ENCODE assay signal across 9 mouse cellular contexts in the genomic region with DNA sequence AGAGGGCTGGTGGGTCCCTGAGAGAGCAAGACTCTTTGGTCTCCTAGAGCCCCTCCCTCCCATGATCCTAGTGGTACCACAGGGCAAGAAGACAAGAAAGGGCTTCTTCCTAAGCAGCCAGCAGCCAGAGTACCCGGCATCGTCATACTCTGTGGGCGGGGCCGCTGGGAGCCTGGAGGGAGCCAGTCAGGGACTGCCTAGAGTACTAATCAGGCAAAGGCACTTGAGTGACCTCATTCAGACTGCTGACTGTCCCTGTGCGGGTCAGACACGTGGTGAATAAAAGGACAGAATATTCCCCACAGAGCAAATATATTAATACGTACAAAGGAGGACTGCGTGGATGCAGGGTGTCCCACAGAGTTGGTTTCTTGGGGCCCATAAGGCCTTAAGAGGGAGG. TPM values are rescaled to one million over a fixed set of nuclear protein-coding genes. Genes with fewer than 3 reads are reported as not detected.
A peak's percentile ranks its signal among the peaks of the same experiment; 100 is the strongest.
DNase-seq lines count a peak whose midpoint lies in the region; ATAC-seq and TF ChIP-seq lines count a peak whose summit lies in the region.
"Had no signal": no experiment of that assay in that cellular context is flagged by ENCODE, and none has a peak within 500 bp of the region (broad histone marks: within the 10 kb centered on the region; RNA-seq: fewer than 3 reads in every experiment).

No protein-coding gene starts in this region.

- peaks cover 19% of the 10 kb centered on the region for H3K36me3 ChIP-seq in forebrain, embryonic 11.5 days (ENCODE audit: control insufficient read depth, insufficient read depth, low read length)
- H3K36me3 ChIP-seq in forebrain, embryonic 10.5 days (replicated peaks): peaks cover 83% of the 10 kb centered on the region
- H3K36me3 ChIP-seq in neural tube, embryonic 12.5 days: peaks cover 73% of the 10 kb centered on the region

- H3K4me1 ChIP-seq in forebrain, embryonic 11.5 days (replicated peaks; ENCODE audit: control insufficient read depth, insufficient read depth, low read length): no peaks in the 10 kb centered on the region
- H3K4me1 ChIP-seq in forebrain, embryonic 10.5 days: 0 out of 2 replicates have a peak, but pooled peaks cover 2% of the 10 kb centered on the region
- no peaks in the 10 kb centered on the region for H3K4me1 ChIP-seq in neural tube, embryonic 12.5 days
- peaks cover 47% of the 10 kb centered on the region for H3K4me1 ChIP-seq in olfactory bulb, adult 2 months (ENCODE audit: control insufficient read depth, insufficient read depth, low read length)

- H3K4me2 ChIP-seq in forebrain, embryonic 11.5 days (ENCODE audit: low read depth, low read length, severe bottlenecking): no peak overlapping the region
- H3K4me2 ChIP-seq in neural tube, embryonic 12.5 days (replicated peaks): no peak overlapping the region

- no peak for DNase-seq in forebrain, embryonic 11.5 days (ENCODE audit: low spot score)
- no peak for DNase-seq in forebrain, embryonic 10.5 days (ENCODE audit: extremely low spot score, low spot score)
- no peak for DNase-seq in neural tube, embryonic 10.5 days (ENCODE audit: extremely low spot score, low spot score)
- DNase-seq in heart, postnatal 36 days: peak; percentile 68 to 72
- no peak for DNase-seq in thymus, postnatal 36 days
- no peak for DNase-seq in spleen, postnatal 4 days (ENCODE audit: low spot score in 2 of 2)

- ATAC-seq in forebrain, embryonic 11.5 days (replicated peaks; ENCODE audit: low FRiP score): 0 out of 2 replicates have a peak, but pooled peaks have one; percentile 39
- 0 out of 2 replicates have a peak, but pooled peaks have one; percentile 61 for ATAC-seq in neural tube, embryonic 12.5 days (ENCODE audit: low FRiP score, low read depth)

- no peak overlapping the region for H3K4me3 ChIP-seq in forebrain, embryonic 11.5 days (ENCODE audit: low read depth, low read length)
- no peak overlapping the region for H3K4me3 ChIP-seq in forebrain, embryonic 10.5 days
- H3K4me3 ChIP-seq in neural tube, embryonic 12.5 days: no peak overlapping the region
- no peak overlapping the region for H3K4me3 ChIP-seq in olfactory bulb, adult 2 months (ENCODE audit: insufficient read depth, low read depth, low read length)

- no peaks in the 10 kb centered on the region for H3K9me3 ChIP-seq in forebrain, embryonic 11.5 days (ENCODE audit: control insufficient read depth, low read length)
- H3K9me3 ChIP-seq in forebrain, embryonic 10.5 days: no peaks in the 10 kb centered on the region
- no peaks in the 10 kb centered on the region for H3K9me3 ChIP-seq in neural tube, embryonic 12.5 days

- whole genome bisulfite sequencing in forebrain, embryonic 11.5 days: 67% methylated on average over 8 of the region's 8 CpGs
- WGBS in forebrain, embryonic 10.5 days: 62% methylated on average over 8 of the region's 8 CpGs
- WGBS in neural tube, embryonic 12.5 days: 51% methylated on average over 8 of the region's 8 CpGs
- 40% methylated on average over 8 of the region's 8 CpGs for WGBS in olfactory bulb, adult 2 months

- no peak overlapping the region for H3K27ac ChIP-seq in forebrain, embryonic 11.5 days (ENCODE audit: low read depth, low read length)
- no peak overlapping the region for H3K27ac ChIP-seq in forebrain, embryonic 10.5 days
- H3K27ac ChIP-seq in neural tube, embryonic 12.5 days: no peak overlapping the region
- peak overlapping the region; percentile 15 for H3K27ac ChIP-seq in olfactory bulb, adult 2 months (ENCODE audit: insufficient read depth, low read depth, low read length)

- intact Hi-C loops in heart, postnatal 36 days (cut with DNase I): loop anchor here (5.0 kb wide), 1 partner anchor 78 kb away; a partner anchor contains a TSS

- H3K27me3 ChIP-seq in forebrain, embryonic 11.5 days (ENCODE audit: control insufficient read depth, insufficient read depth, low read length): no peaks in the 10 kb centered on the region
- no peaks in the 10 kb centered on the region for H3K27me3 ChIP-seq in forebrain, embryonic 10.5 days (ENCODE audit: poor library complexity, severe bottlenecking)
- H3K27me3 ChIP-seq in neural tube, embryonic 12.5 days (replicated peaks): no peaks in the 10 kb centered on the region
- H3K27me3 ChIP-seq: CH12.LX had no signal

- TF ChIP-seq POLR2A in olfactory bulb, adult 2 months (IDR thresholded peaks at IDR 0.05; ENCODE audit: insufficient read depth, low read depth, low read length): no peak

- TF ChIP-seq CTCF in olfactory bulb, adult 2 months (IDR thresholded peaks at IDR 0.05; ENCODE audit: insufficient read depth, low read depth, low read length): no peak

- no peak overlapping the region for H3K9ac ChIP-seq in forebrain, embryonic 11.5 days (ENCODE audit: low read length)
- H3K9ac ChIP-seq in neural tube, embryonic 12.5 days: no peak overlapping the region

RNA-seq across cellular contexts. Expression of a gene that starts 14.1 kb away (rescaled TPM):
- polyA plus RNA-seq in forebrain, embryonic 11.5 days (2014; fragmentation: Nextera tagmentation; extraction: Ambion mirVana): 61.1 and 63.3 TPM in 2 replicates
- 77.9 and 78.0 TPM in 2 replicates for polyA plus RNA-seq in forebrain, embryonic 10.5 days (2016; fragmentation: Nextera tagmentation; extraction: Ambion mirVana)
- polyA plus RNA-seq in neural tube, embryonic 12.5 days (2016; fragmentation: Nextera tagmentation; extraction: Ambion mirVana): 112 and 118 TPM in 2 replicates
- total RNA-seq in heart, postnatal 36 days (2021): 100 to 1,000 TPM; 208 to 243 TPM
- polyA plus RNA-seq in olfactory bulb, adult 2 months (2012; ENCODE audit: insufficient read depth, insufficient read length, low replicate concordance, missing spikeins): 357 TPM in 1 of 2 replicates, not detected in the other

RNA-seq across cellular contexts. Expression of a gene that starts 22.5 kb away (rescaled TPM):
- polyA plus RNA-seq in forebrain, embryonic 11.5 days (2014; fragmentation: Nextera tagmentation; extraction: Ambion mirVana): 38.2 and 40.2 TPM in 2 replicates
- 33.8 and 37.2 TPM in 2 replicates for polyA plus RNA-seq in forebrain, embryonic 10.5 days (2016; fragmentation: Nextera tagmentation; extraction: Ambion mirVana)
- 36.1 and 36.3 TPM in 2 replicates for polyA plus RNA-seq in neural tube, embryonic 12.5 days (2016; fragmentation: Nextera tagmentation; extraction: Ambion mirVana)
- total RNA-seq in heart, postnatal 36 days (2021): 10 to 100 TPM; 21.1 to 21.4 TPM
- polyA plus RNA-seq in olfactory bulb, adult 2 months (2012; ENCODE audit: insufficient read depth, insufficient read length, low replicate concordance, missing spikeins): not detected in 2 replicates

RNA-seq across cellular contexts. Expression of a gene that starts 31.3 kb away (rescaled TPM):
- 0.96 and 1.8 TPM in 2 replicates for polyA plus RNA-seq in forebrain, embryonic 11.5 days (2014; fragmentation: Nextera tagmentation; extraction: Ambion mirVana)
- 1.00 and 1.2 TPM in 2 replicates for polyA plus RNA-seq in forebrain, embryonic 10.5 days (2016; fragmentation: Nextera tagmentation; extraction: Ambion mirVana)
- 1.0 and 1.7 TPM in 2 replicates for polyA plus RNA-seq in neural tube, embryonic 12.5 days (2016; fragmentation: Nextera tagmentation; extraction: Ambion mirVana)
- total RNA-seq in heart, postnatal 36 days (2021): 1 to 10 TPM; 1.4 to 1.5 TPM
- polyA plus RNA-seq in olfactory bulb, adult 2 months (2012; ENCODE audit: insufficient read depth, insufficient read length, low replicate concordance, missing spikeins): not detected in 2 replicates

RNA-seq across cellular contexts. Expression of a gene that starts 35.0 kb away (rescaled TPM):
- 0.05 and 0.19 TPM in 2 replicates for polyA plus RNA-seq in forebrain, embryonic 11.5 days (2014; fragmentation: Nextera tagmentation; extraction: Ambion mirVana)
- polyA plus RNA-seq in forebrain, embryonic 10.5 days (2016; fragmentation: Nextera tagmentation; extraction: Ambion mirVana): 0.05 and 0.07 TPM in 2 replicates
- polyA plus RNA-seq in neural tube, embryonic 12.5 days (2016; fragmentation: Nextera tagmentation; extraction: Ambion mirVana): 0.10 and 0.11 TPM in 2 replicates
- under 1 TPM; 0.03 to 0.08 TPM for total RNA-seq in heart, postnatal 36 days (2021)
- polyA plus RNA-seq in olfactory bulb, adult 2 months (2012; ENCODE audit: insufficient read depth, insufficient read length, low replicate concordance, missing spikeins): not detected in 2 replicates
- total RNA-seq: CH12.LX had no signal

RNA-seq across cellular contexts. Expression of a gene that starts 51.1 kb away (rescaled TPM):
- 35.5 and 40.6 TPM in 2 replicates for polyA plus RNA-seq in forebrain, embryonic 11.5 days (2014; fragmentation: Nextera tagmentation; extraction: Ambion mirVana)
- polyA plus RNA-seq in forebrain, embryonic 10.5 days (2016; fragmentation: Nextera tagmentation; extraction: Ambion mirVana): 37.8 and 38.9 TPM in 2 replicates
- polyA plus RNA-seq in neural tube, embryonic 12.5 days (2016; fragmentation: Nextera tagmentation; extraction: Ambion mirVana): 33.4 and 34.6 TPM in 2 replicates
- 1 to 10 TPM; 8.5 to 9.3 TPM for total RNA-seq in heart, postnatal 36 days (2021)
- not detected in 2 replicates for polyA plus RNA-seq in olfactory bulb, adult 2 months (2012; ENCODE audit: insufficient read depth, insufficient read length, low replicate concordance, missing spikeins)

Comparison
In these comparisons a context has a peak if more than half of its experiments do, and no peak if none do; other contexts are left out.
1. DNase-seq: peak in heart, postnatal 36 days (2 of 2); none in forebrain, embryonic 11.5 days (single experiment), forebrain, embryonic 10.5 days (single experiment), neural tube, embryonic 10.5 days (single experiment), thymus, postnatal 36 days (0 of 2) and spleen, postnatal 4 days (0 of 2).
2. RNA of a gene that starts 22.5 kb away (polyA plus RNA-seq): 38.2 to 40.2 TPM in forebrain, embryonic 11.5 days, 33.8 to 37.2 TPM in forebrain, embryonic 10.5 days and 36.1 to 36.3 TPM in neural tube, embryonic 12.5 days; not detected in olfactory bulb, adult 2 months; every median in the first group is over 10 times any median in the second.